Mouse (Mus musculus) forebrain, embryonic 13.5 days (tissue): ENCODE measurements at regions not wholly inside any gene's neighbourhood (a gene's known extent, or its start where the extent isn't known, plus 50 kb on each side); places are given as distances from the start of the nearest gene placed in this dataset.

Experiments used
- ATAC-seq: fragments of 200-750 bp; cut with Nextera tagmentation; 2 replicates; pipeline ENCODE4 v1.8.0; 2017
- H3K27ac ChIP-seq: fragments of 300-500 bp; sonication (generic); 2 replicates; pipeline ENCODE4 v1.5.1; 2015; ENCODE audit warnings: inconsistent platforms, mild to moderate bottlenecking, moderate library complexity
- H3K27me3 ChIP-seq: fragments of 300-500 bp; sonication (generic); 2 replicates; pipeline ENCODE4 v1.6.1; 2015; ENCODE audit warnings: mild to moderate bottlenecking, inconsistent platforms
- H3K36me3 ChIP-seq: fragments of 300-500 bp; sonication (generic); 2 replicates; pipeline ENCODE4 v1.6.1; 2015; ENCODE audit warnings: mild to moderate bottlenecking, inconsistent platforms; ENCODE audit not compliant: poor library complexity, severe bottlenecking
- H3K4me1 ChIP-seq: fragments of 300-500 bp; sonication (generic); 2 replicates; pipeline ENCODE4 v1.6.1; 2015; ENCODE audit warnings: inconsistent platforms
- H3K4me2 ChIP-seq: fragments of 300-500 bp; sonication (generic); 2 replicates; pipeline ENCODE4 v1.6.1; 2015; ENCODE audit warnings: inconsistent platforms, mild to moderate bottlenecking, moderate library complexity
- H3K4me3 ChIP-seq: fragments of 300-500 bp; sonication (generic); 2 replicates; pipeline ENCODE4 v1.5.1; 2015; ENCODE audit warnings: mild to moderate bottlenecking, inconsistent platforms
- H3K9ac ChIP-seq: fragments of 300-500 bp; sonication (generic); 2 replicates; pipeline ENCODE4 v1.6.1; 2015; ENCODE audit warnings: mild to moderate bottlenecking, inconsistent platforms
- H3K9me3 ChIP-seq: fragments of 300-500 bp; sonication (generic); replicated peaks from 2 replicates; pipeline ENCODE4 v1.6.1; 2016; ENCODE audit warnings: inconsistent platforms
- WGBS: fragments of 180-500 bp; shearing (Covaris S2); methylation state at CpG from one replicate; pipeline ENCODE4 v1.1.7; 2015; 5-methylcytosine and 5-hydroxymethylcytosine counted together

GRCm38 (mm10) chr15:60618801-60619200, 234.8 kb downstream of the Fam84b start:
- Histone ChIP-seq H3K27ac (no peak overlapping the region), H3K36me3 (no peaks in the 10 kb centered on the region), H3K4me3 (no peak overlapping the region), H3K27me3 (no peaks in the 10 kb centered on the region), H3K4me1 (no peaks in the 10 kb centered on the region), H3K9ac (no peak overlapping the region), H3K9me3 (no peaks in the 10 kb centered on the region), H3K4me2 (no peak overlapping the region)
- ATAC-seq = no peak
- 81% methylated on average over 2 of the region's 2 CpGs for WGBS

DNA sequence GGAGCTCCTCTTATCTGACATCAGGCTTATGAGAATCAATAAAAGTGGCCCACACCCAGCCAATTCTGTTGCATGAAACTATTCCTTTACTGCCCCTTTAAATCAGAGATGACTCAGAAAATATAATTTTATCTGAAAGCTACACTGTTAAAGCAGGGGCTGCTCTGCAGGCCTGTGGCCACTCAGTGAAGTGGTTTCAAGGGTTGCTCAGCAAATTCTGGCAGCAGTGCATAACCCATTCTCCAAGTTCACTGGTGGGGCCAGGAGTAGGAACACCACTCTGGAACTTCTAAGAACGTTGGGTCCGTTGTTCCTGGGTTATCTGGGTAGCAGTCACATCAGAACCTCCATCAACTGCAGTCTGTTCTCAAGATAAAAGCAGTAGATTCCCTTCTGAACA, 236.2 kb downstream of the Fam84b start:
- Histone ChIP-seq H3K4me2 (no peak overlapping the region), H3K4me3 (no peak overlapping the region), H3K9ac (no peak overlapping the region), H3K27ac (no peak overlapping the region), H3K4me1 (no peaks in the 10 kb centered on the region), H3K27me3 (no peaks in the 10 kb centered on the region), H3K36me3 (no peaks in the 10 kb centered on the region), H3K9me3 (no peaks in the 10 kb centered on the region)
- ATAC-seq = no peak
- 71% methylated on average over 2 of the region's 2 CpGs for WGBS

DNA sequence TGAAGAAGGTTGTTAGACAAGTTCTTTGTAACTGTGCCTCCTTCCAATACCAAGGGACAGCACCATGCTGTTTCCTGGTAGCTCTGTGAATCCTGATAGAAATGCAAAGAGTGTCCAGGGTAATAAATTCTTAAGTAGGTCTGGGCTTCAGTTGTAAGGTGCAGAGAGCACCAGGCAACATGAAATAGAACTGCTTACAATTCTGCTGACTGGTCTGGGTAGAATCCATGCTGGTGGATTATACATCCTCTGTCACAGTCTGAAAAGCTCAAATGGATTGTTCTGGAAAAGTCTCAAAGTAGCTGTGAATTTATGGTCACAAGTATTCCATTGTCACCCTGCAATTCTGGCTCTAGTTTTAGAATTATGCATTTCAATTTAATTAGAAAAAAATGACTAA, 251.7 kb downstream of the Fam84b start:
- Histone ChIP-seq H3K36me3 (no peaks in the 10 kb centered on the region), H3K4me2 (no peak overlapping the region), H3K9me3 (no peaks in the 10 kb centered on the region), H3K27ac (no peak overlapping the region), H3K4me3 (no peak overlapping the region), H3K4me1 (no peaks in the 10 kb centered on the region), H3K27me3 (no peaks in the 10 kb centered on the region), H3K9ac (no peak overlapping the region)
- no peak for ATAC-seq

DNA sequence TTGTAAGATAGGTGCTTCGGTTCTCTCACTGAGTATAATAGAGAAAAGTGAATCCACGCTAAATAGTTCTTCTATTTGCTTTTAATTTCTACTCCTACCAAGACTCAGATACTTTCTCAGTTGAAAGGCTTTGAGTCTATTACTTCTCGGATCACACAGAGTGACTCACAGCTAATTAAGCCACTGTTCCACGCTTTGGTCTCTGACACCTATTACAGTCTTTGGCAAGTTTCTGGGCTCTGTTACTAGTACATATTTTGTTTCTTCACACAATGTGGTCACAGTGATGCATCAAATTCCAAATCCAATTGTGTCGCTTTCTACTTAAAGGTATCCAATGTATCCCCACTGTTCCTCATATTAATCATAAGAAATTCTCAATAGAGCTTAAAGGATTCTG, 276.5 kb downstream of the Fam84b start:
- WGBS = 70% methylated on average over 5 of the region's 5 CpGs
- Histone ChIP-seq H3K4me1 (no peaks in the 10 kb centered on the region), H3K27me3 (no peaks in the 10 kb centered on the region), H3K9ac (no peak overlapping the region), H3K36me3 (no peaks in the 10 kb centered on the region), H3K9me3 (no peaks in the 10 kb centered on the region), H3K27ac (no peak overlapping the region), H3K4me3 (no peak overlapping the region), H3K4me2 (no peak overlapping the region)
- ATAC-seq = no peak

GRCm38 (mm10) chr15:60566267-60566666, 287.3 kb downstream of the Fam84b start:
- WGBS = 92% methylated on average over 3 of the region's 3 CpGs
- Histone ChIP-seq H3K9me3 (no peaks in the 10 kb centered on the region), H3K9ac (no peak overlapping the region), H3K27me3 (no peaks in the 10 kb centered on the region), H3K4me1 (no peaks in the 10 kb centered on the region), H3K27ac (no peak overlapping the region), H3K36me3 (no peaks in the 10 kb centered on the region), H3K4me3 (no peak overlapping the region), H3K4me2 (no peak overlapping the region)
- ATAC-seq = no peak

GRCm38 (mm10) chr15:60565017-60565416, 288.6 kb downstream of the Fam84b start:
- Histone ChIP-seq H3K4me1 (no peaks in the 10 kb centered on the region), H3K9me3 (no peaks in the 10 kb centered on the region), H3K9ac (no peak overlapping the region), H3K36me3 (no peaks in the 10 kb centered on the region), H3K4me3 (no peak overlapping the region), H3K27me3 (no peaks in the 10 kb centered on the region), H3K27ac (no peak overlapping the region), H3K4me2 (no peak overlapping the region)
- 53% methylated on average over 2 of the region's 2 CpGs for WGBS
- ATAC-seq = no peak

DNA sequence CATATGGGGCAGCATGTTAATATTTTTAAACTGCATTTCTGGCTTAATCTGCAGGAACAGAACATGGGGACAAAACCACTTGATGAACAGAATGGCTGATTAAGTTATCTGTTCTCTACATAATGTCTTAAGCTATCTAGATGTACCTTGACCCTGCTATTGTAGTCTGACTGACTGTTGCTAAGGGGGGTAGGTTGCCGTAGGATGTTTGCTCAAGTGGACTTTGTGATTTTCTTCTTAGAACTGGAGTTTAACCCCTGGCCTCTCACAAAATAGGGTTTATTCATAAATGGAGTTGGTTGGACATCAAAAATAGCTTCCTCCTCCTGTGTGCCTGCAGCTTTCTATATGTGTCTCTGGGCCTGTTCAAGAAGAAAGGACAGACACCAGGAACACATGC, 292.9 kb downstream of the Fam84b start:
- Histone ChIP-seq H3K4me3 (no peak overlapping the region), H3K9ac (no peak overlapping the region), H3K4me2 (no peak overlapping the region), H3K36me3 (no peaks in the 10 kb centered on the region), H3K27ac (no peak overlapping the region), H3K4me1 (no peaks in the 10 kb centered on the region), H3K9me3 (no peaks in the 10 kb centered on the region), H3K27me3 (no peaks in the 10 kb centered on the region)
- ATAC-seq = no peak
- WGBS = 74% methylated on average over 1 of the region's 1 CpGs

GRCm38 (mm10) chr15:60555691-60556090, 297.9 kb downstream of the Fam84b start:
- H3K27me3 ChIP-seq = no peaks in the 10 kb centered on the region
- no peaks in the 10 kb centered on the region for H3K9me3 ChIP-seq
- no peak overlapping the region for H3K9ac ChIP-seq
- no peak overlapping the region for H3K27ac ChIP-seq
- no peaks in the 10 kb centered on the region for H3K4me1 ChIP-seq
- no peak for ATAC-seq
- H3K36me3 ChIP-seq = no peaks in the 10 kb centered on the region
- H3K4me2 ChIP-seq = no peak overlapping the region
- H3K4me3 ChIP-seq = no peak overlapping the region
- 86% methylated on average over 2 of the region's 2 CpGs for WGBS

GRCm38 (mm10) chr15:60554587-60554986, 299.0 kb downstream of the Fam84b start:
- H3K4me2 ChIP-seq = no peak overlapping the region
- H3K4me1 ChIP-seq = no peaks in the 10 kb centered on the region
- no peak for ATAC-seq
- H3K9ac ChIP-seq = no peak overlapping the region
- 42% methylated on average over 1 of the region's 1 CpGs for WGBS
- H3K36me3 ChIP-seq = no peaks in the 10 kb centered on the region
- no peak overlapping the region for H3K27ac ChIP-seq
- no peaks in the 10 kb centered on the region for H3K9me3 ChIP-seq
- H3K4me3 ChIP-seq = no peak overlapping the region
- H3K27me3 ChIP-seq = no peaks in the 10 kb centered on the region

- Histone ChIP-seq H3K4me3 (no peak overlapping the region), H3K4me2 (no peak overlapping the region), H3K9me3 (no peaks in the 10 kb centered on the region), H3K9ac (no peak overlapping the region), H3K4me1 (no peaks in the 10 kb centered on the region), H3K27me3 (no peaks in the 10 kb centered on the region), H3K36me3 (no peaks in the 10 kb centered on the region), H3K27ac (no peak overlapping the region)
- no peak for ATAC-seq
- WGBS = 87% methylated on average over 7 of the region's 7 CpGs
Observed at GRCm38 (mm10) chr15:60548045-60548444, 305.5 kb downstream of the Fam84b start.

GRCm38 (mm10) chr15:60537191-60537590, 316.4 kb downstream of the Fam84b start:
- no peak overlapping the region for H3K4me3 ChIP-seq
- no peaks in the 10 kb centered on the region for H3K27me3 ChIP-seq
- H3K27ac ChIP-seq = no peak overlapping the region
- WGBS = 71% methylated on average over 4 of the region's 4 CpGs
- H3K4me1 ChIP-seq = no peaks in the 10 kb centered on the region
- H3K36me3 ChIP-seq = no peaks in the 10 kb centered on the region
- no peak for ATAC-seq
- no peaks in the 10 kb centered on the region for H3K9me3 ChIP-seq
- no peak overlapping the region for H3K9ac ChIP-seq
- H3K4me2 ChIP-seq = no peak overlapping the region

DNA sequence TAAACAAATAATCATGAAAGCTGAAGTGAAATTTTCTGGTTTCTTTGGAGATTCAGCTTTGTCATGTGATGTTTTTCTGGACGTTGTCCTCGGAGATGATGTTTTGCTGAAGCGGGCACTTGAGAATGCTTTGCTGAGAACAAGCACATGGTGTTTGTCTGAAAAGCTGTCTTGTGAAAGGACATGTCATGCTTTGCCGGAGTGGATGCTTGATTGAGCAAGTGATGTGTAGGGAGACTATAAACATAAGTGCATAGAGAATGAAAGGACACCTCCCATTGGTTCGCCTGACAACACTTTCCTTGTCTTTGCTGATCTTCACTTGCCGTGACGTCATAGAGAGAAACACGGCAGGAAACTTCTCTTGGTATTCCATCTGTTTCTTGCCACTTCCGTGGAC, 318.9 kb downstream of the Fam84b start:
- Histone ChIP-seq H3K4me3 (no peak overlapping the region), H3K9ac (no peak overlapping the region)
- WGBS = 80% methylated on average over 9 of the region's 9 CpGs

GRCm38 (mm10) chr15:60516810-60517209, 336.8 kb downstream of the Fam84b start:
- Histone ChIP-seq H3K4me1 (no peaks in the 10 kb centered on the region), H3K36me3 (no peaks in the 10 kb centered on the region), H3K4me3 (no peak overlapping the region), H3K27me3 (no peaks in the 10 kb centered on the region), H3K9ac (no peak overlapping the region), H3K4me2 (no peak overlapping the region), H3K9me3 (no peaks in the 10 kb centered on the region), H3K27ac (no peak overlapping the region)
- no peak for ATAC-seq
- WGBS = 92% methylated on average over 2 of the region's 2 CpGs

More for the DNA sequence above, 318.9 kb downstream of the Fam84b start:
- ATAC-seq = no peak
- Histone ChIP-seq H3K27me3 (no peaks in the 10 kb centered on the region), H3K4me1 (no peaks in the 10 kb centered on the region), H3K27ac (no peak overlapping the region), H3K36me3 (no peaks in the 10 kb centered on the region), H3K9me3 (no peaks in the 10 kb centered on the region), H3K4me2 (no peak overlapping the region)
